Mouse (Mus musculus) E14TG2a.4 (cell line): ENCODE data around the gene Jmjd8.

Source experiments
- CTCF ChIP-seq: conservative IDR thresholded peaks from 2 replicates; pipeline ENCODE4 v1.5.1; 2014; ENCODE audit warnings: low read length
- NANOG ChIP-seq: IDR thresholded peaks from 2 replicates; pipeline ENCODE4 v1.6.1; 2014; ENCODE audit warnings: borderline replicate concordance, low read length, mixed read lengths

DNA sequence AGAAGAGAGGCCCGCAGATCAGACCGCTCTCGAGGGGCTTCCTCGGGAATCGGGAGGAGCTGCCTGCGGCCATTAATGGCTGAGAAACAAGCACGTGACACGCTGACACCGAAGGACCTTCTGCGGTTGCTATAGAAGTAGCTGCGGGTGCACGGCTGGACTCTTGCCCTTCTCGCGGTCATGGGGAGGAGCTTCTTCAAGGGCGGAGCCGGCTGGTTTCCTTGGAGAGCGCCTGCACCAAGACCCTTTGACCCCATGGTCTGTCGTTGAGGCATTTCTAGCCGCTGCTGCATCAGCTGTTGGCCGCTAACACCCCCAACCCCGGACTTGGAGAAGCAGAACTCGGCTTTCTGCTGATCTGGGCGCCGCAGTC is 4.6 kb downstream of the Jmjd8 start, which contains the start of gene Stub1:
- no peak for TF ChIP-seq NANOG
- TF ChIP-seq CTCF: no peak
